Mouse (Mus musculus) adrenal gland, adult 18-20 months (tissue): ENCODE results near the gene Zc3h12b. TPM values are rescaled to one million over a fixed set of nuclear protein-coding genes. Genes with fewer than 3 reads are reported as not detected.
"Not testable (repeated sequence)": the region's sequence is repeated elsewhere in the genome, so short reads cannot be mapped to it uniquely, and the experiment has no call there.

Experiments used
- DNase-seq, 2 experiments: peaks; one replicate each; pipeline ENCODE4 v3.0.0; 2021 to 2022; ENCODE audit warnings: low spot score in 2 of 2
- long read RNA-seq, 2 experiments: library from polyadenylated mRNA; stranded (forward); transcript quantifications; one replicate each; pipeline ENCODE4 v2.0.0; 2021
- total RNA-seq, 2 experiments: library from RNA; stranded (reverse); gene quantifications; 1 replicate in 1 of 2; 2 replicates in 1 of 2; pipeline ENCODE4 v1.2.3; 2021

Gene Zc3h12b
- 1 to 10 TPM; 2.3 to 3.6 TPM for total RNA-seq
- long read RNA-seq, experiment 1, partial matches to known transcripts, result 0 of 1 reads
- long read RNA-seq, experiment 1, other reads (novel, unspliced or antisense), result 1 of 1 reads
- long read RNA-seq, experiment 2, result 0 reads

DNA sequence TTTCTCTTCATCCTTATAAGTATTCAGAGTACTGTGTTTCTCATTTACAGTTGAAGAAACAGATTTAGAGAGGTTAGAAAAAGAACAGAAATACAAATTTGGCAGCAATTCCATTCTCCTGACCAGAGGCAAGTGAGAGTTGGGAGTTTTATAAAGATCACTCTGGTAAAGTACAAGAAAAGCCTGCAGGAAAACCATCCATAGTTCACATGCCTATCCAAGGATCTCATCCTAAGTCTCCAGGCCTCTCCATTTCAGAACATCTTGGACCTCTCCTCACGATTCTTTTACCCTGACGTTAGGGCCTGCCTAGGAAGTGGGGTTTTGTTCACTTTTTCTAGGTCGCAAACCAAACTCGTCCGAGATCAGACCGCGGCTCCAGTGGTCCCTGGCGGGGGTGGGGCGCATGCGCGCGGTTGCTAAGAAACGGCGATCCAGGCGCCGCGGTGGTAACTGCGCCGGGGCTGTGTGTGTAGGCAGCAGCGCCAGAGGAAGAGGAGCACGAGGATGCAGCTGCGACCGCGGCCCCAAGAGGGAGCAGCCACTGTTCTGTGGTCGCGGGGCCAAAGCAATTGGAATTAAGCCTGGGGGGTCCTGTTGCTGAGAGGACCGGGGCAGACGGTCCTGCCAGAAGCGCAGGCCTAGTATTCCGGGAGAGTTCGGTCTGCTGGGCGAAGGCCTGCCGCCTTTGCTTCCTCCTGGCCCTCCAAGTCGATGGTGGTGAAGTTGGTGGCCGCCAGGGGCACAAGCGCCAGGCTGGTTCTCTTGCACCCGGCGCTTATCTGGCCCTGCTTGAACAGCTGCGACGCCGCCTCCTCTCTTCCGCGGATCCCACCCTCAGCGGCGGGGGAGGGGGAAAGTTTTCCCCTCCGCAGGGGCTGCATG lies at the start of gene Zc3h12b:
Zc3h12b (plus strand) TSS at position 452 of the 885 bp plus-strand sequence.
- peak; percentile 39 to 49 for DNase-seq

DNA sequence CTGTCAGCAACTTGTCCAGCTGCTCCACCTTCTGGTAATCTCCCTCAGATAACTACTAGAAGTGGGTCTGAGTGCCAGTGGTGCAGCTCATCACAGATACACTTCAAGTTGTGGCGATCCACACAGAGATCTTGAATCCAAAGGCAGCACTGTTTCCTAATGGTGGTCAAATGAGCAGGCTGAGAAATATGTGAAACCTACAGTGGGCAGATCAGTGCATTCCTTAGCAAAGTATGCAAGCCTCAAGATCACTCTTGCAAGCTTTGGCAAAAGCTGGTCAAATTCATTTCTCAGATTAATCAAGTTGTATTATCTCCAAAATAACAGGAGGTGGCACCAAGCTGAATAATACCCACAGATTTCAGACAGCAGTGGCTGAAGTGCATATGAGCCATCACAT lies 29.3 kb upstream of the Zc3h12b start:
- DNase-seq, result no peak

DNA sequence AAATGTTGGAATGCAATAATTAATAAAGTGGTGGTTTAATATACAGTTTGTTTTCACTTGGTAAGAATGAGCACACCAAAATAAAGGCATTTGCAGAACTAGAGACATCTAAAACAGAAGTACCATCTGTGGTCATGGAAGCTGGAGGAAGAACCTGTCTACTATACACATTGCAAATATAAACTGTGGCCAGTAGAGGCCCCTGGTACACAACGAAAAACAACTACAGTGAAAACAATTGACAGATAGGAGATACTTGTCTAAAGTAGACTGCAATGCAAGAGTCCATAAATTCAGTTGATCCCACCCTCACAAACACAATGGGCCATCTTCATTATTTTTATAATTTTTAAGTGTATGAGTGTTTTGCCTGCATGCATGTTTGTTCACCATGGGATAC lies 24.4 kb upstream of the Zc3h12b start:
- DNase-seq, result no peak

DNA sequence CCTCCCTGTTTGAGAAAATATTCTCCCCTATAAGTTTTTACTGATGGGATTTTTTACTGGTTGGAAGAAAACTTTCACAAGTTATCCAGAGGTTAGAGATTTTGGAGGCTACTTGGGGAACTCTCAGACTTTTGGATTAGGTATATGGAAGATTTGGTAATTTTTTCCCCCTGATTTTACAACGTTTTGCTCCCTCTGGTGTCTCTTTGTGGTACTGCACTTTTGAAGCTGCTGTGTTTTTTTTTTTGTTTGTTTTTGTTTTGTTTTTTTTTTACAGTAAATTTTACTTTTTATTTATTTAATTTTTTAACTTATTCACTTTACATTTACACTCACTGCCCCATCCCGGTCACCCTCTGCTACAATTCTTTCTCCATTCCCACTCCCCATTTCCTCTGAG lies 26.8 kb downstream of the Zc3h12b start:
- DNase-seq, result no peak

DNA sequence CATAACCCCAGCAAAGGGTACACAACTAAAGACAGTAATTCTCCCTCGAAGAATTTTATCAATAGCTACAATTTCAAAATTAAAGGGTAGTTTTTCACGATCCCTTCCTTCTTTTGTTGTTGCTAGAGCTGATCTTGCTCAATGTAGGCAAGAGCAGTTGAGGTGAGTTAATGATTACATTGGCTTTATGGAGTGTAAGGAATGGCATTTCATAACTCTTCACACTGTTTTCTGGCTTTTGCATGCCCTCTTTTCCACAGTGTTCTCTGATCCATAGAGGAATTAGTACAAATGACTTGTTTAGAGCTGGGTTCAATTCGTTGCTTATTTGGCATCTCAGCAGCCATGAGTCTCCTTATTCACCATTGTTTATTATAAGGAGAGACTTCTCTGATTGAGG lies 84.4 kb downstream of the Zc3h12b start:
- no peak for DNase-seq

DNA sequence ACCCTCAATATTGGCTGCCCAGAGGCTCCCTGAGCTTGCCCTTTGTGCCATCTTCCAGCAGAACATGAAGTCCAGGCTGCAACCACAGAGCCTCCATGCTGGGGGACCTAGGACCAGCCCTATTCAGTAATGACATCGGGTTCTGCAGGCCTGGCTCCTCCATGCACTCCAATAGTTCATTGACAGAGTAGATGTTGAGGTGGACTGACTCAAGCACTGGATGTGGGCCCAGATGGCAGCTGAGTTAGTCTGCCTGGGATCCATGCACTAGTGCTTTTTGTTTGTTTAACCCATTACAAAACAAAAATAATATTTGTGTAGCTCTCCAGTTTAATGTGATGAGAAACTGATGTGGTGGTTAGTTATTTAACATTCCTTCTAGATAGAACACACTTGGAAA lies 90.3 kb downstream of the Zc3h12b start:
- DNase-seq, result no peak

DNA sequence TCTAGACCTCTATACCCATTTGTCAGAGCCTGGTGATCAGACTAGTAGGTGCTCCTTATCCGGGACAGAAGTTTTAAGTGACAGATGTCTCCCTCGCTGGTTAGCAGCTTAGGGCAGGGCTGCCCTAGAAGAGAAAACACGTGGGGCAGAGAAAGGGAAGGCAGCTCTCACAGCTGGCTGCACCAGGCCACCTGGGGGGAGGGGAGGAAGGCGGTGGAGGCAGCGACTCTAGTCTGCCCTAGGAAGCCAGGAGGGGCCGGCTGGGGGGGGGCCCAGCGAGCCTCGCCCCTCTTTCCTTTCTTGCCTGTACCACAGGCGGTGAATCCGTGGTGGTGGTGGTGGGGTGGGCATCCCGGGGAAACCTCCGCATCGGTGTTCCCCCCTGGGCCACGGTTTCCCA lies 141.3 kb downstream of the Zc3h12b start:
- no peak for DNase-seq

DNA sequence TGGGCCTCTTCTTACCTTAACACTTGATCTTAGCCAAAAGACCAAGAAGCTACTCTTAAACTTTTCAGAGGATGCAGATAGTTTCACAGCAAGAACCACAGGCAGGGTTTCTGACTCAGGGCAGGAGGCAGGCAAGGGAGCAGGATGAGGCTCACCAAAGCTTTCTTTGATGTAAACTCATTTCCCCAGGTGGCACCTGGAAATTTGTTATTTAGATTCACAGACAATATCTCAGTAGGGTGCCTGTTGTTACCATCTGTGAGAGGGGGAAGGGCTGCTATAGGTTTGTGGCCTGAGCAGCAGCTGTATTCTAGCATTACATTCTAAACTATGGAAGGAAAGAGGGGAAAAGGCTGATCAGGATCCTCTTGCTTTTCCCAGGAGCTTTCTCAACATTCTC lies 169.6 kb downstream of the Zc3h12b start:
- no peak for DNase-seq

DNA sequence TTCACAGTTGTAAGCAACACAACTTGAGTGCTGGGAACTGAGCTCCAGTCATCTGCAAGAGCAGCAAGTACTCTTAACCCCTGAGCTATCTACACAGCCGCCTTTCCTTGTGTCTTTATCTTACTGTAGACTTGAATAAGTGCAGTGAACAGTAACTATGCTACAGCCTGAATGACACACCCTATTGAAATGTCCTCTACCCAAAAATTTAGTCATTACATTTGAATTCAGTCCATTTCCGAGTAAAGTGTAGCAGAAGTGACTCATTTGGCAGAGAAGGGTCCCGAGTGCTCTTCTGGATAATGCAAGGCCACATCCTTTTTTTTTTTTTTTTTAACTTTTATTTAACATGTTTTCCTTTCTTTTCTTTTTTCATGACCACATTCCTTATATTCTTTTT lies 191.2 kb downstream of the Zc3h12b start:
- DNase-seq, result no peak

DNA sequence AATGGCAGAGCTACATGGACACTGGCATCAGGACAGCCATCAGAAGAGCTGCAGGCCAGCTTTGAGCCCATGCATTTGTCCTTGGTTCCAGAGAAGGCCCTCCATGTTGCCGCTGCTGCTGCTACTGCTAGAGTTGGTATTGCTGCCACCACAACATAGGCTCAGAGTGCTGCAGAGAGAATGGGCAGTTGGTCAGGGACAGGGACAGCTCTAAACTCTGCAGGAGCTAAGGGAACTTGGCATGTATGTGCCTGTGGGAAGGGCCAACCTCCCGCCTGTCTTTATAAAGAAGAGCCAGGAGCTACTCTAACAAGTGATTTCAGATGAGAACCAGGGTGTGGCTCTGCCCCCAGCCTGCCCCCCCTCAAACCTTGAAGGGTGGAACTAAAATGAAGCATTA lies 224.0 kb downstream of the Zc3h12b start:
- DNase-seq, result no peak

DNA sequence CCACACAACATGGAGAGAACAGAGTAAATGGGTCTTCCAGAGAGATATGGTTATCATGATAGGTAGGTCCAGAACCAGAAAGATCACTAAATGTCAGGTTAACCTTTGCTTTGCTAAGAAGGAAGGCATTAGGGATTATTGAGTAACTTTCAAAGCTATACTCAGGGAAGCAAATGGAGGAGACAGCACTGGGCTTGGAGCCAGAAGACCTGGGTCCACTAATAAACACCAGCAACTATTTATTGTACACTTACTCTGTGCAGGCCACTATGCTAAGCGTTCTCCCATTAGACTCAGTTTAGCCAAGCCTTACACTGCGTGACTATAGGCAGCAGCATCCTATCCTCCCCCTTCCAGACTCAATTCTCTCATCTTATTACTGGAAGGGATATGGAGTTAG lies 234.0 kb downstream of the Zc3h12b start:
- no peak for DNase-seq

DNA sequence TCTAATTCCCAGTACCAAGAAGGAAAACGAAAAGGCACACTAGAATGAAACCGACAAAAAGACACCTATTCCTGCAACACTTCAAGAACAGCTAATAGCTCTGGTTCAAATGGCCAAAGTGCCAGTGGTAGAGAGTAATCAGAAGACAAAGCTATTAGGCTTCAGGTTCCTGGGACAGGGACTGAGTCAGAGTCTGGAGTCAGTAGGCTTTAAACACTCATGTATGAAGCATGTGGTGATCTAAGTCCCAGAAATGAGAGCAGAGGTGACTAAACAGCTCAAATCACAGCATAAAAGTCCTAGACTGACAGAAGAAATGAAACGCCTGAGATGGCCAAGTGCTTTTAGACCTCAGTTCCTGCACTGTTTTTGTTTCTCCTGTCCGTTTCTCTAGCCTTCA lies 236.7 kb downstream of the Zc3h12b start:
- no peak for DNase-seq

DNA sequence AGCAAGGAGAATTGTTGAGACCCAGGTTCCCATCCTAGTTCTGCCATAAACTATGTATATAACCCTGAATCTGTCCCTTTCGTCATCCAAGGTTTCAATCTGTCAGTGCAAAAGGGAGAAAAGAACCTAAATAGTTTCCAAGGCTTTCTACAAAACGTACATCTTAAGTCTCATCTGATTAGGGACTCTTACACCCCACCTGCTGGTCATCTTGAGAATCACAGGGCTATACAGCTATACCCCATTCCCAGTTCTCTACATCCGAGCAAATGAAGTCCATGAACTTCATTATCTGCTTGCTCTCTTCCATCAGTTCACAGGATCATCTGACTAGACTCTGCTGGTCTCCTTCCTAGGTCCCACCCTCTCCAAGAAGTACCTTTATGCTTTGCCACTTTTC lies 239.3 kb downstream of the Zc3h12b start:
- no peak for DNase-seq

DNA sequence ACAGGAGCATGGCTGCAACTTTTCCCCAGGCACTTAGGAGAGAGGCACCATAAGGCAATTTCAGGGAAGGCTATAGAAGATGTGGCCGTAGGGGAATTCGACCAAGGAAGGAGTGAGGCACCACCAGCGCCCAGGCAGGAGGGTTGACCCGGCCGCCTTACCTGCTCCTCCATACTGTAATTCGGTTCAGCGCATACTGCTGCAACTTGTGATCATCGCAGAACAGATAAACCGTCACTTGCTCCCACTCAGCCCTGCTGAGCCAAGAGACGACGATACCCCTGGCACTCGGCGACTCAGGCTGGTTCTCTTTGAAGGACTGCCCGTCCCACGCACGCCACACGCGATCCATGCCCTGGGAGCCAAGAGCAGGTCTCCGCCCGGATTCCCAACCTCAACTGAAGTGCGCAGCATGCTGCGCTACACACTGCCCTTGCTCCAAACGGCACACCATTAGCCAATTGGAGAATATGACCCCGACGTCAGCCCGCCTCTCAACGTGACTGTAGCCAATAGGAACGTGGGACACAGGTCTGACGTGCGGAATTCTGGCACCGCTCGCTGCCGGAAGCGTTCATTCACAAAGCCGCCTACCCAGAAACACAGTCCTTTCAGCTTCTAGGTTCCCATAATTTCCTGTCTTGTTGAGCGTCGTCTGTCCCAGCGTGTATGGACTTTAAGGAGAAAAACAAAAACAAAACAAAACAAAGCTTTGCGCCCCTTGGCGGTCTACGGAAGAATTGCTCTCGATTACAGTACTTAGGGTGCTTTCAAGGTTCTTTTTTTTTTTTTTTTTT lies 245.2 kb downstream of the Zc3h12b start, which contains the start of gene Las1l:
Las1l (minus strand) TSS at position 466 of the 797 bp plus-strand sequence.
- DNase-seq, result peak; percentile 73 to 75

DNA sequence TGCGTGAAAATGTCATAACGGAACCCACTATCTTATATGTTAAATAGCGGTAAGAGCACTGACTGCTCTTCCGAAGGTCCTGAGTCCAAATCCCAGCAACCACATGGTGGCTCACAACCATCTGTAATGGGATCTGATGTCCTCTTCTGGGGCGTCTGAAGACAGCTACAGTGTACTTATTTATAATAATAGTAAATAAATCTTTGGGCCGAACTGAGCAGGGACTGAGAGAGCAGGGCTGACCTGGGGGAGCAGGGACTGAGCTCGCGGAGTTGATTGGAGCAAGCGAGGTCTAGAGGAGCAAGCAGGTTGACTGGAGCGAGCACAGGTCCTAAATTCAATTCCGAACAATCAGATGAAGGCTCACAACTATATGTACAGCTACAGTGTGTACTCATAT lies 246.0 kb downstream of the Zc3h12b start:
- not testable (repeated sequence) for DNase-seq

DNA sequence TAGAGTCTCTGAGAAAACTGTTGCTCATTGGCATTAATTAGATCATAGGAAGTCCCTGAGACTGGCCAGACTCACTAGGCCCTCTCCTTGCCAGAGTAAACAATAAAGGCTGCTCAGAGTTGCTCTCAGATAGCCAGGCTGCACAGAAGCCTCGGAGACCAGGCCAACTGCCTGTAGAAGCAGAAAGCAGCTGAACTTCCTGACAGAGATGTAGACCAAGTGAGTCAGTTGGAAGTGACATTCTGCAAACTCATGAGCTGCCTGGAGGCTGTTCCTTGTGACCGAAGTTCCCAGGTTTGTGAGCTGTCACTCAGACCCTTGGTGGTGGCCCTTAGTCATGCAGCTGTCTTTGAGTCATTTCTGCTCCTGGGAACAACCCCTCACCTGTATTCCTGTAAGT lies 251.9 kb downstream of the Zc3h12b start:
- no peak for DNase-seq

DNA sequence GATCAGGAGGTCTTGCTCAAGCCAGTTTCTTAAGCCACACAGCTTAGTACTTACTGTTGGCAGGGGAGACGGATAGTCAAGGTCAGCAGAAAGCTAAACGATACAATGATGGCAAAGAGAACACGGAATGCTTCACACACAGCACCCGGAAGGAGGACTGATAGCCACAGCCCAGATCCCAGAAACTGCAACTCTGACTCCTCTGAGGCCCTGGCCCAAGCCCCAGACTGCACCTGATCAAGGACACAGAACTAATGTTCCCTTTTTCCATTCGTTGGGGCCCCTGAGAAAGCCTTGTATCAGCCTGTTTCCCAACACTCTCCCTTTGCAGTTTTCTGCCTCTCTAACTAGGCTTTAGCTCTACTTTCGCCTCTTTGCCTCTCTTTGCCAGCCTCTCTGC lies 253.6 kb downstream of the Zc3h12b start:
- no peak for DNase-seq

DNA sequence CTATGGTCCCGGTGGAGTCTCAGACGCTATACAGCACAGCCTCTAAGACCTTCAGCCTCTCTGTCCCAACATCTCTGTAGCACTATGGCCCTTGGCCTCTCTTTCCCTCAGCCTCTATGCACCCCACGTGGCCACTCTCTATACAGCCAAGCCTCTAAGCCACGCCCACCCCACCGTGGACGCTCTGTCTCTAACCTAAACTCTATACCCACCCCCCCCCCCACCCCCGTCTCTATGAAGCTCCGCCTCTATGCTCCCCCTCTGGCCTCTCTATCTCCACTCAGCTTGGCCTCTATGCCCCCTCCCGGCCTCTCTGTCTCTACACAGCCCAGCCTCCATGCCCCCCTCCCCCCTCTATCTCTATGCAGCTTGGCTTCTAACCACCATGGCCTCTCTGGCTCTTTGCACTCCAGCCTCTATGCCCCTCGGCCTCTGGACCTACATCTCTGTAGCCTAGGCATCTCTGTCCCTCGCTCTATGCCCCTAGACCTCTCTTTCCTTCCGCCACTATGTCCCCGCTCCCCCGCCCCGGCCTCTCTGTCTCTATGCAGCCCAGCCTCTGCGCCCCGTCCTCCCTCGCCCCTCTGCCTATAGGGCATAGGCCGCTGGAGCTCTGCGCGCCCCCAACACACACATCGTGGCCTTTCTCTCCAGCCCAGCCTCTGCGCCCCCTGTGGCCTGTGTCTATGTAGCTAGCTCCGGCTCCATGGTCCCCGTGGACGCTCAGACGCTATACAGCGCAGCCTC lies 256.5 kb downstream of the Zc3h12b start:
- no peak for DNase-seq

DNA sequence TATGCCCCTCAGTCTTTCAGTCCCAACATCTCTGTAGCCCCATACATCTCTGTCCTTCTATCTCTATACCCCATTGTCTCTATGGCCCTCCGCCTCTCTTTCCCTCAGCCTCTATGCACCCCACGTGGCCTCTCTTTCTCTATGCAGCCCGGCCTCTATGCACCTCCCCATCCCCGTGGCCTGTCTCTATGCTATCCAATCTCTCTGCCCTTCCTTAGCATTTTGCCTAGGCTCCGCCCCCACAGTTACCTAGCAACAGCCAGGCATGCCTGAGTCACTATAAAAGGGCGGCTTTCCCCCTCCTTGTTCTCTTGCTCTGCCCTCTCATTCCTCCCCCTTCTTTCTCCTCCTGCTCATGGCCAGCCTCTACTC lies 257.1 kb downstream of the Zc3h12b start:
- peak; percentile 56 to 58 for DNase-seq

DNA sequence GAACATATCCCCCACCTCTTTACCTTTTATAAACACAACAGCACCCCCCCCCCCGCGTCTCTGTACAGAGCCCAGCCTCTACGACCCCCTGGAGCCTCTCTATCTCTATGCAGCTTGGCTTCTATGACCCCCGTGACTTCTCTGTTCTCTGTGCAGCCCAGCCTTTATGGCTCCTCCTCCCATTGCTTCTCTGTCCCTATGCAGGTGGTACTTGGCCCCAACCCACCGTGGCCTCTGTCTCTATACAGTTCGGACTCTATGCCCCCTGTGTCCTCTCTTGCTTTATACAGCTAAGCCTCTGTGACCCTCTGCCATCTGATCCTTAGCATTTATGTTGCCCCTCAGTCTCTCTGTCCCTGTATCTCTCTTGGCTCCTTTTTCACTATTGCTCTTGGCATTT lies 257.6 kb downstream of the Zc3h12b start:
- DNase-seq, result no peak

DNA sequence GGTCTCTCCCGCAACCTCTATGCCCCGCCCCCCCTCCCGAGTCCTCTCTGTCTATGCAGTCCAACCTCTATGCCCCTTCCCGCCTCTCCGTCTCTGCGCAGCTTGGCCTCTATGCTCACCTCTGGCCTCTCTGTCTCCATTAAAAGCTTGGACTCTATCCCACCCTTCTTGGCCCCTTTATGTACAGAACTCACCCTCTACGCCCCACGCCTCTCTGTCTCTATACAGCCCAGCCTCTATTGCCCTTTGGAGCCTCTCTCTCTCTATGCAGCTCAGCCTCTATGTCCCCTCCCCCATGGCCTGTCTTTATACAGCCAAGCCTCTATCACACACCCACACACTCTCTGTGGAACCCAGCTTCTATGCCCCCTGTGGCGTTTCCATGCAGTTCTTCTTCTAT lies 258.5 kb downstream of the Zc3h12b start:
- DNase-seq, result no peak
